Mouse (Mus musculus) spleen, postnatal 4 days (tissue): ENCODE results near the gene Zdhhc3.
A peak's percentile ranks its signal among the peaks of the same experiment; 100 is the strongest.

Experiments used
- DNase-seq, 2 experiments: peaks; one replicate each; pipeline ENCODE4 v3.0.0; 2022; ENCODE audit warnings: low spot score in 2 of 2

The Zdhhc3 gene

DNA sequence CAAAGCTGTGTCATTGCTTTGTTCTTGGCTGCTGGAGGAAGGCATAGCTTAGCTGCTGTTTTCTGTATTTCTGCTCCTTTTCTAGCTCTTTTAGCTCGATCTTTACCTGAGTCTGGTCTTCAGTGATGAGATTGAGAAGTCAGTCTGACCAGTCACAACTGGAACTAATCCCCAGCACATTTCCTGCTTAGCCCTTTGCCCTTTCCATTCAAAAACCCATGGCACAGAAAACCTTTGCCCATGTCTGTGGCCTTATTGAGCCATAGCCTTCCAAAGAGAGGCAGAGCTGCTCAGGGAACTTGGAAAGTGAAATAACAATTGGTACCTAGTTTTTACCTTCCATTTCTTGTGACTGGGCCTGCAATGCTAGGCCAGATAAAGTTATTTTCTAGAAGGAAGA lies 2.6 kb upstream of the Zdhhc3 start:
- no peak for DNase-seq

DNA sequence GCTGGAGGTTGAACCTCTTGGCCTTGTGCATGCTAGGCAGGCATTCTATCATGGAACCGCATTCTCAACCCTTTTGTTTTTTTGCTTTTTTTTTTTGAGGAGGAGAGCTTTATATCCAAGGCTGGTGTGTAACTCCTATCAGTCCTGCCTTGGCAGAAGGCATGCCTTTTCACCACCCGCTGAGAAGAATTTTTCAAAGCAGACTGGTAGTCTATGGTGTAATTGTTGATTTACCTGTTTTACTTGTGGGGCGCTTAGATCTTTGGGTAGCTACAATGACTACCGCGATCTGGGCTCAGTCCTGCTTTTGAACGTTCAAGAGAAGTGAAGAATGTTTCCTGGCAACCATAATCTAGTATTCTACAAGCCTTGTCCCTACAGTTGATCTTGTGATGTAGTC lies 926 bp upstream of the Zdhhc3 start:
- DNase-seq: no peak

DNA sequence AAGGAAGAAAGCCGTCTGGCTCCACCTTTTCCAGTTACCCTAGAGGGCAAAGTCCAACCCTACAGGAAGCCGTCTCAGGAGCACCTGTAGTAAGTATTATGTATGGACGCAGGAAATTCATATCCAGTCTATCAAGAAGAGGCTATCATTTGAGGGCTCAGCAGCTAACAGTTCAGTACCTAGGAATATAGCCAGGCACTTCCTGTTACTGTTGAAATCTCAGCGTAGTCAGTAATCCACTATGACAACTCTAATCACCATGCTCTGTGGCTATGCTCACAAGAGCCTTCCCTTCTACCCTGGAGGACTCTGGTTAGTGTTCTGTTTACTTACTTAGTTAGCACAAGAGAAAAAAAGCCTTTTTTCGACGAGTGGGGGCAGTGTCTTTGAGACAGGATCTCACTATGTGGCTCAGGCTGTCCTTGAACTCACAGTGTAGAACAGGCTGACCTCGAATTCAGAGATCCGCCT lies 1.2 kb downstream of the Zdhhc3 start:
- no peak for DNase-seq

DNA sequence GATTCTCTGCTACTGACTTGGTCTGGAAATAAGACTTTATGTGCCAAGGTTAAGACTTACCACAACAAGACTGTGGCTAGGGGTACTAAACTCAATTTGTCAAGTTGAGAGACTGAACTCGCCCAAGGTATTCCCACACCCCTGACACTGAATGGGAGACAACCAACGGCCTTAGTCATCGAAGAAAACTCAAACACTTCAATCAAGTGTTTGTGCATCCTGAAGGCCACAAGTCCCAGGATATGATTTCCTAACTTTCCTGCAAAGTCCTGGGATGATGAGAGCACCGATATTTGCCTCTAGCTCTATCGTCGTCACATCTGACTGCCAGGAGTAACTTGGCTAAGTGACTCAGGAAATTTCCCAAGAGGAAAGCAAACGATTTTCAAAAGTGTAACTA lies 3.8 kb downstream of the Zdhhc3 start:
- DNase-seq: no peak

DNA sequence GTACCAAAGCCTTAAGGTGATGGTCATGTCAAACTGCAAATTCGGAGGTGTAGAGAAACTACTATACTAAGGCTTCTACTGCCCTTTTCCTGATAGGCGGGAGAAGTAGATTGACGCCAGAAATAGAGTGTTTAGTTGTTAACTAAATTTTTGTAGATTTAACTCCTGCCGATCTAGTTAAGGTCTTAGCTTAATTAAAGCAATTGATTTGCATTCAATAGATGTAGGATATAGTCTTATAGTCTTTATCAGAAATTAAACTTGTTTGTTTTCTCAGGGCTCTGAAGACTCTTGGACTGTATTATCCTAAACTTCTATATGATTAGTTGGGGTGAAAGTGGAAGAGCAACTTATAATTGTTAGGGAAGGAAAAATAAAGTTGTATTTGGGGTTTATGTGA lies 5.8 kb downstream of the Zdhhc3 start:
- DNase-seq: no peak

DNA sequence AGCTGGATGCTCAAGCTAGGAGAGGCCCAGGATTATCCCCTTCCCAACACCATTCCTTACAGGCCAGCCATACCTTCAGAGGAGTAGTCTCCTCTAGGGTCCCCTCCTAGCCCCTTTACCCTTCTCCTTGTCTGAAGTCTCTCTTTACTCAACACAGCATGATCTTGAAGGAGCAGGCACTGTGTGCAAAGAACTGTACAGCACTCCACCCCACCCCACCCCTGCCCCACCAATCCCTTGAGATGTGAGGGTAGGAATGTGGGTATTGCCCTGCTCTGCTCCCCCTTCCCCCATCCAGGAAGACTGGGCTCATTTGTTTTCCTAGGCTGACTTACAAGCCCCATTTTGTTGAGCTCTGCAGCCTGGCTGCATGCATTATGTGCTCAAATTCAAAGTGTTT lies 8.6 kb downstream of the Zdhhc3 start:
- DNase-seq: no peak

DNA sequence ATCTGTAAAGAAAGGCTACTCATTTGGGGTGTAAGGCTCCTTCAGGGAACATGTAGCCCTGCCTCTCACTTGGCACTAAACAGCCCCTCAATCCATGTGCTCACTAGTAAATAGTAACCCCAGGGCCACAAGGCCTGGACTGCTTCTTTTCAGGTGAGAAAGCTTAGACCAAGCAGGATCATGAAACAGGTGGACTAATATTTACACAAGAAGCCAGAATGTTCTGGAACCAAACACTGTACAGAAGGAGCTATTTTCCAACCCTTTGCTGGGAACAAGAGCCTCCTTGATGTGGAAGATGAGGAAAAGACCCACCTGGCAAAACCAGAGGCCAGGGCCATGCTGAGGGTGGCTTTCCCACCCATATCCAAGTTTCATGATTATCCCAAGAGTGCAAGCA lies 9.6 kb downstream of the Zdhhc3 start:
- no peak for DNase-seq

DNA sequence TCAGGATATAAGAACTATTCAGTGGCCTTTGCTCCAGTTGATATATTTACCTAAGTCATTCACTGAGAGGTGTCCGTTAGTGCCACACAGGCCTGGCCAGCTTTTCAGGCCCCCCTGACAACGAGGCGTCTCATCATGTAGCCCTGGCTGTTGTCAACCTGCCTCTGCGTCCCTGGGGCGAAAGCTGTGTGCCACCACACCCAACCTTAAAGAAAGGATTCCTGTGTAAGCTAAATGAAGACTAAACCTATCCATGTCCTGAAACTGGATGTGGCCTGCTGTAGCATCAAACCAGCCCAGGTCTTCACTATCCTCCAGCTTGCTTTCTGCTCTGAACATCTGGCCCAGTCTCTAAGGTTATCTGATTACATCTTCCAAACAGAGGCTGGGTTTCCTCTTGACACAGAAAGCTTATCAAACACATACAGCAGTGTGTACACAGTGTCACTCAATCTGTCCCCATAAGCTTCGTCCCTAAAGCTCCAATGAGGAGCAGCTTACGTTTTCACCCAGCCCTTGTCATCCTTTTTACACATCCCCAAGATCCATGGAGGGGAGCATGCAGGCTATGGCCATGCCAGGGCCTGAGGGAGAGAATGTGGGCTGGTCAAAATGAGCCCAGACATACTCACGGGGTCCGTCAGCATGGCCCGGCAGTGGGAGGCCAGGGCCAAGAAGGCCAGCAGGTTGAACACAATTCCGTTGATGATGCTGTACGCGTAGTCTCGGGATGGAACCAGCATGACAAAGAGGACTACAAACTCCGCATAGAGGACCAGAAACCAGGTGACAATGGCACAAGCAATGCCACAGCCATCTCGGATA lies 13.2 kb downstream of the Zdhhc3 start:
- no peak for DNase-seq

DNA sequence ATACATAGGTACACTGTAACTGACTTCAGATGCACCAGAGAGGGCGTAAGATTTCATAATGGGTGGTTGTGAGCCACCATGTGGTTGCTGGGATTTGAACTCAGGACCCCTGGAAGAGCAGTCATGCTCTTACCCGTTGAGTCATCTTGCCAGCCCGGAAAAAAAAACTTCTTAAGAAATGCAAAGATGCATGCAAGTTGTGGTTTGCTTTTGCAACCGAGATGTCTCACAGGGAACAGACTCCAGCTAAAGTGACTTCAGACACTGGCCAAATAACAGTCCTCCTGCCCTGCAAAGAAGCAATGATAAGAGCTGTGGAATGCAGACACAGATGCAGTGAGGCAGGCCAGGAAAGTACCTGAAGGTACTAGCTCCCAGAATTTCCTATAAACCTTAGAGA lies 22.2 kb downstream of the Zdhhc3 start:
- DNase-seq: no peak

DNA sequence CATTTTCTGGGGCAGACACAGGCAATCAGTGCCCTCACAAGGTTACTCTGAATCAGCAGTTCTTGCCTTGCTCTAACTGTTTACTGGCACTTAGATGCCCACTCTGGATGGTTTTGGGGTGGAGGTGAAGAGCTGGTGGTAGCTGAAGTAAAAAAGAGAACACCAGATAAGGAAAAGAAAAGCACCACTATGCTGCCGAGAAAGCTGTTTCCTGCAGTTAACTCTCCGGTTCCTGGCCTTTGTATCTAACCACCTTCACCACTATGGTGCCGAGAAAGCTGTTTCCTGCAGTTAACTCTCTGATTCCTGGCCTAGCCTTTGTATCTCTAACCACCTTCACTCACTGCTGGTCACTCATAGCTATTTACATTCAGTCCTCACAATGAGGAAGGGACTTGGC lies 25.4 kb downstream of the Zdhhc3 start:
- DNase-seq: no peak

DNA sequence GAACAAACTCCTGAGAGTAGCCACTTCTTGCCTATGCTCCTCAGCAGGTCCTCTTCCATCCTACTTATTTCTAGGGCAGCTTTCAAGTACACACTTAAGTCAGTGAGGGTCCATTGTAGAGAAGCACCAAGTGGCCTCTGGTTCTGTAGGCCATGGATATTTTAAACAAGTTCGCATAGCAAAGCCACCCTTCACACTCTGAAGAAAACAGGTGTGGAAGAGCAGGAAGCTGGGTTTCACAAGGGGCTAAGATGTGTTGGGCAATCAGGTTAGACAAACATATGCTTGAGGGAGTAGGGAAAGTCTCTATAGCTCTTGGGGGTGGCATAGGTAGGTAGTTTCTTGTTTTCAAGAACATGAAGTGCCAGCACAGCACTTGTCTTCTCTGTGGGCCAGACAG lies 27.6 kb downstream of the Zdhhc3 start:
- no peak for DNase-seq

DNA sequence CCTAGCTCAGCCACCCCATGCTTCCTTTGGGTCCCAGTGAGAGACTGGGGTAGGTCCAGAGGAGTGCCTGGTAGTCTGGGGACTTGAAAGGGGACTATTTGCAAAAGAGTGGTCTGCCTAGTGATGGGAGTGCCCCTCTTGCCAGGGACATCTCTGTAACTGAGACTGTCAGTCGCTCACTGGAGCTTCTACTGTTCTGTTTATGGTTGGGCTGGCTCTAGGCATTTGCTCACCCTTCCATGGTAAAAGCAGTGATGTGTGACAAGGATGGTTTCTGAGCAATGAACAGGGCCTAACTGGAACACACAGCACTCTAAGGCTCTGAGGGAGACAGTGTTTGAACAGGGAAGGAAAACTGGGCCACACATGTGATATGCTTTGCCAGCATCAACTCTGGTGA lies 32.2 kb downstream of the Zdhhc3 start:
- DNase-seq: no peak

DNA sequence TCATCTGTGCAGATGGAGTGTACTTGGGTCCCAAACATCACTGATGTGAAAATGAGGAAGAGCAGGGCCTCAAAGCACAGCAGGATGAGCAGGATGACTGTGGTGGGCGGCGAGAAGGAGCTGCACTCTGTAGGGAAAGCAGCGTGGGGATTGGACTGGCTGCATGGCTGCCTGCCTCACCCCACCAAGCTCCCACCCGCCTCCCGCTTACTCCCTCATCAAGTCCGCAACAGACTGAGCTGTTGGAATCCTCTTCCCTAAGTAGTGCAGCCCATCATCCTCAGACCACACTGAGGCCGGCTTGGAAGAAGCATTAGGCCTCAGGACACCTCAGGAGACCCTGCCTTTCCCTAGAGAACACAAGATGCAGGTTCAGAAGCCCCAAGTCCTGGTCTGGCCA lies 32.6 kb downstream of the Zdhhc3 start:
- DNase-seq: no peak

DNA sequence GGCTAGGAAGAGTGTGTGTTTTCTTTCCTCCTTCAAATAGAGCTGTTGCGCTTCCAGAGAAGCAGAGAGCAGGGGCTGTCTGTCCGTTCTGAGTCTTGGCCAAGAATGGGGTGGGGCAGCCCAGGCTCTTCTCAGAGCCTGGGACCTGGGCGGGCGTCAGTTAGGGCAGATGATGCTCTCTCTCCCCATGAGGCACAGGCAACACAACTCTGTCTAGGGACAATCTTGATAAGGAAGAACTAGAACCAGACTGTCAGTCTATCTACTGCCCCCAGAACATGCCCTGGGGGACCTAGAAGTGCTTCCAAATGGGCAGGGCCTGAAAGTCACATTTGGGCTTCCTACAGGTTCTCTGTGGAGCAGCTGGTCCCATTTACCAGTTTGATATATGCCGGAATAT lies 33.9 kb downstream of the Zdhhc3 start:
- DNase-seq: no peak

DNA sequence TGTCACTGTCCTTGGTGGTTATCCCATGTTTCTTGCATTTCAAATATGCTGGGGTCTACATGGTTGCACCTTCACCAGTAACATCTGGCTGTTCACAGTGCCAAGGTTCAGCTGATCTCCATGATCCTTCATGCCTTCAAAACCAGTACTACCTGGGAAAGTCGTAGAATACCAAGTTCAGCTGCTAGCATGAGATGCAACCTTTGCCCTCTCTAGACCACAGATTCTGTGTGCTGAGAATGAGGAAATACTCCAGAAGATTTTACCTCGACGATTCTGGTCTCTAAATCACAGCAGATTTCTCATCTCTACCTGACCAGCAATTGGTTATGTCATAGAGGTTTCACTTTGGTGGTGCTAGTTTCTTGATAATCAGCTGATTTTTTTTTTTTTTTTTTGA lies 52.8 kb downstream of the Zdhhc3 start:
- no peak for DNase-seq

DNA sequence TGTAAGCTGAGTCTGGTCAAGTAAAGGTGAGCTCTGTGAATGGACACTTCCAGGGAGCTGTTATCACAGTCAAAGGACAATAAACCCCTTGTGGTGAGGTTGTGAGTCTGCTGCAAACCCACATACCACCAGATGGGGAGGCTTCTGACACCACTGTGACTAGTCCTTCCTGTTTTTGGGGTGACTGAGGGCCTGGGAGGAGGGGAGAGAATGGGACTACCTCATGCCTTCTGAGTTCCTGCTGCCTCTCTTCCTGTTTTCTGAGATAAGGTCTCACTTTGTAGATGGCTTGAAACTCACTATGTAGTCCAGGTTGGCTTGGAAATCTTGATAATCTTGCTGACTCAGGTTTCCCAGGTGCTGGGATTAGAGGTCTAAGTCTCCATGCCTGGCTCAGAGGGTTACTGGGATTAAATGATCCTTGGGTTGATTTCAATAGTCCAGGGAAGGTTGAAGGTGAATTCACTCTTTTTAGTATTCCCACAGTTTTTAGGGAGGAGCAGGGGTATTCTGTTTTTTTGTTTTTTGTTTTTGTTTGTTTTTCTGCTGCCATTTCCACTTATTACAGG lies 54.2 kb downstream of the Zdhhc3 start:
- DNase-seq: peak in 1 of 2 experiments; percentile 28

DNA sequence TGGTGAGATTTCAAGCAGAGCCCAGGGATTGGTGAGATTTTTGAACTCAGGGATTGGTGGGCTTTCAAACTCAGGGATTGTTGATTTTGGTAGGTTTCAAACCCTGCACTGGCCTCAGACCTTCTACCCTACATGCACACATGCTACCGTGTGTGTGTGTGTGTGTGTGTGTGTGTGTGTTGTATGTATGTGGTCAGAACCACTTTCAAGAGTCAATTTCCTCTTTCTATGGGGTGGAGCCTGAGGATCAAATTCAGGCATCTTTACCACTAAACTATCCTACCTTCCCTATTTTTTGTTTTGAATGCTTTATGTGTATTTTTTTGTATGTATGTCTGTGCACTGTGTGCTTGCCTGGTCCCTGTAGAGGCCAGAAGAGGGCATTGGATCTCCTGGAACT lies 65.3 kb downstream of the Zdhhc3 start:
- DNase-seq: no peak

DNA sequence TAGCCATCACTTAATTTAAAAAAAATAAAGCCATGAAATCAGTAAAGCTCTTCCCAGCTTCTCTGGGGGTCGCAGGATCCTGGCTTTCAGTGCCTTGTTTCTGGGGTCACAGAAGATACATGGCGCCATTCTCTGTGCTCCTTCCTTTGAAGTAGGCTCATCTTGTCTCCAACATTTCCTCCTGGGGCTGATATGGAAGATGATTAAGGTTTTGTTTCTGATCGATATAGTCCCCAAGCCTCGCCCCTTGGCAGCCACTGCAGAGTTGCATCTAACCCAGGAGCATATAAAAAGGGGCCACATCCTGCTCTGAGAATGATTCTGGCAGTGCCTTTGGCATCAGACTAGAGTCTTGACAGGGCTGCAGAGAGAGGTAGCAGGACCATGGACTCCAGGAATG lies 78.6 kb downstream of the Zdhhc3 start, which contains the start of gene Tgm4:
Tgm4 (plus strand) TSS at position 301 of the 400 bp plus-strand sequence.
- no peak for DNase-seq

DNA sequence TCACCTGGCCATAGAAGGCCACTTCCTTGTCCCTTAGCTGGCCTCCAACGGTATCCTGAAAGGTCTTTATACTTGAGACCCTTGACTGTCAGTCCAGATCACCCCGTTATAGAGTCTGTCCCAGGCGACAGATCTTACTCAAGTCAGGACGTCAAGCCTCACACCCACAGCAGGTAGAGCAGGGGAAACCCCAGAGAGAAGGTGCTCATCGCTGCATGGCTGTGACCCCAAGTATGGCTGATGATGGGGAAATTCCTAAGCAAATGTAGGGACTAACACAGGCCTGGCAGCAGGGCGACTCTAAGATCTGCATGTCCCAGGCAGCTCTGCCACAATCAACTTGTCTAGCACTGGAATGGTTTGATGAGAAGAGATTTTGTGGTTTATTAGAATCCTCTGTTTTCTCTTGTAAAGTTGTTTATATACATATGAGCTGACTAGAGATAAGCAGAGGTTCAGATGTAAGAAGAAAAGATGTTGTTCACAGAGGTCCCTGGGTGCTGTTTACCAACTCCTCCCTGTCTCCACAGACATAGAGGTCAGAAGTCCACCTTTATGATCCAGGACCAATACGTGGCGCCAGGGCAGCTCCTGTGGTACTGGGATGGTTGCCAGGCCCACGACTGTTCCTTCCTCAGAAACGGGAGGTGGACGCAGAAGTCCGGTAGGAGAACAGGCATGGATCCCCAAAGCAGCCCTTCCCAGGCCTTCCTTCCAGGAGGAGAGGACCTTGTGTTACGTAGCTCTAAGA lies 81.3 kb downstream of the Zdhhc3 start:
- no peak for DNase-seq

DNA sequence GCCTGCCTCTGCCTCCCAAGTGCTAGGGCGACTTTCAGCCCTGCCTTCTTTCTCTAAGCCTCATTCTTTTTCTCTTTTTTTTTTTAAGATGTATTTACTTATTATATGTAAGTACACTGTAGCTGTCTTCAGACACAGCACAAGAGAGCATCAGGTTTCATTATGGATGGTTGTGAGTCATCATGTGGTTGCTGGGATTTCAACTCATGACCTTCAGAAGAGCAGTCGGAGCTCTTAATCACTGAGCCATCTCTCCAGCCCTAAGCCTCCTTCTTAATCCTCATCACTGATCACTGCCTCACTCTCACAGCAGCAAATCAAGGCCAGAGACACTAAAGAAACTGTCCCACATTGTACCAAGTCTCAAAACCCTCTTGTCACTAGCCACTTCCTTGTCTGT lies 88.8 kb downstream of the Zdhhc3 start:
- no peak for DNase-seq

DNA sequence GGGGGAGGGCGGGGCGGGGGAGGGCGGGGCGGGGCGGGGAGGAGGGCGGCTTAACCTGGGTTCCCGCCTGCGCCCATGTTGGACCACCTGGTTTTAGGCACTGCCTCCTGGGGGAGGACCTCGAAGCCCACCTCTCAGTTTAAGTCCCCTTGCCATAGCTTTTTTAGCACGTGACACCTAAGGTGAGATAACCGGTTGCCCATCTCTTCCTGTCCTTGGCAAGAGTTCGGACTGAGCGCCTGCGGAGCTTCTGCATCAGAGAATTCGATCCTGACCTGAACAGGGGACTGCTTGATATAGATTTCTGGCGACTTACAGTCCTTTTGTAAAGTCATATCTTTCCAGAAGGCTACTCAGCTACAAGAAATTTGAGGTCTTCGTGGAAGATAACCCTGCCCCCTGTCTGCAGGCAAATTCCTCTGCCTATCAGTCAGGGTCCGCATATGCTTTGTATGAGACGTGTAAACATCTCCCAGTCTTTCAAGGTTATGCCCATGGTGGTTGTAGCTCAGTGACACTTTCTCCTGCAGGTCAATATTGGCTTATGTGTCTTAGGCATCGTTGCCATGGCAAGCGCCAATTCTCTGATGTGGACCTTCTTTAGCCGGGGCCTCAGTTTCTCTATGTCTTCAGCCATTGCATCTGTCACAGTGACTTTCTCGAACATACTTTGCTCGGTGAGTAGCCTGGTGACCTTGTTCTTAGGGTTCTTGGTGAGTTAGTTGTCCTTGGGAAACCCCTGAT lies 91.2 kb downstream of the Zdhhc3 start:
- no peak for DNase-seq

DNA sequence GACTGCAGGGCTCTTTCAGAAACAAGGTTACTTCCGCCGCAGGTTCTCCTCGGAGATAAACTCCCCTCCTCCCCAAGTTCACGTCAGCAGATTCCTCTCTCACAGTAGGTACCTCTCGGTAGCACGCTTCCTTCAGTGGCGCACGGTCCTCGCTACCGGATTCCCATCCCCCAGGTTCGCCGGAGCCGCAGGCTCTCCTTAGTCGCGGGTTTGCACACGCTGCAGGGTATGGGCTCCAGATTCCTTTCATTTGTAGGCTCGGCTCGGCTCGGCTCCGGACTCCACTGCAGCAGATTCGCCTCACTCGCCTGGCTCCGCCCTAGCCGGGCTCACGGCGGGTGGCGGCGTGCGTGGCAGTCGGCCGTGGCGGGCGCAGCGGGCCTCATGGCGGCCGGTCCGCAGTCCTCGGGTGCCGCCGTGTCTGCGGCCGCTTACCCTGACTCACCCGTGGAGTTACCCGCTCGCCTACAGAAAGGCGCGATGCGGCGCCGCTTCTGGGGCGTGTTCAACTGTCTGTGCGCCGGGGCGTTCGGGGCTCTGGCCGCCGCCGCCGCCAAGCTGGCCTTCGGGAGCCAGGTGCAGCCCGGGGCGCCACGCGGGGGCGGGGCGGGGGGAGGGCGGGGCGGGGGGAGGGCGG lies 91.9 kb downstream of the Zdhhc3 start, which contains the start of gene Tmem42:
Tmem42 (plus strand) TSS at position 332 of the 637 bp plus-strand sequence.
- DNase-seq: peak; percentile 82 to 91
